Mouse (Mus musculus): ENCODE measurements around the gene Scd4. TPM values are rescaled to one million over a fixed set of nuclear protein-coding genes. Genes with fewer than 3 reads are reported as not detected.
"Not testable (repeated sequence)": the region's sequence is repeated elsewhere in the genome, so short reads cannot be mapped to it uniquely, and the experiment has no call there.

Scd4 gene
- polyA plus RNA-seq, 1 experiment from 2014 or later, result 0.04 TPM

DNA sequence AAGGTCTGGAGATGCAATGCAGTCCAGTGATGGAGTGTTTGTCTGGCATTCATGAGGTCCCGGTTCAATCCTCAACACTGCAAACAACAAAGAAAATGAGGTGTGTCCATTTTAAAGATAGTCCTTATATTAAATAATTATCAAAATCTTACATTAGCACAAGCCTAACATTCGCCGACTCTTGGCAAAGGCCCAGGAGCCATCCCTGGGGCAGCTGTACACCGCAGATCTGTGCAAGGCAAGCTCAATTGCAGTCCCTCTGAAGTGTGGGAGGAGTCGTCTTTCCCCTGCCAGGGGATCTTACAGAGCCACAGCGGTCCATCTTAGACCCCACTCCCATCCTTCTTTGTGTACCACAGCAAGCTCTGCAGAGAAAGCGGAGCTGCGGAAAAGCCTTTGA, 25.8 kb downstream of the Scd4 start:
- TF ChIP-seq CTCF (IDR thresholded peaks at IDR 0.05; ENCODE audit: low read depth), result no peak
- H3K27ac ChIP-seq (ENCODE audit: low read depth, low read length), result no peak overlapping the region

DNA sequence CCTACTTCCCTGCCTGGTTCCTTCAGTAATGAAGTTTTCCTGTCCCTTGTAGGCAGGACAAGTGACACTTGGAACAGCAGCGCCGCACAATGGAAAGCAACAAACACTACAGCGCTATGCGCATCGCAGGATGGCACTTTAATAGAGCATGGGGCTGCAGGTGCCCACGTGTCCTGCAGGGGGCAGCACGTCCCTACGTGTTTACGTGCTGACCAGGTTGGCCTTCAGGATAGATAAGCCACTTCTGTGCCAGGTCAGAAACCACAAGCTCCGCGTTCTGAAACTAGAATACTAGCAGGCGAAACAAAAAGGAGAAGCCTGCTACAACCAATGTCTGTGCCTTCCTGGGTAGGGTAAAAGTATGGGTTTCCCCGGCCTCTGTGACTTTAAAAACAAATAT, 30.6 kb downstream of the Scd4 start:
- 18% methylated on average over 13 of the region's 13 CpGs for WGBS
- H3K4me2 ChIP-seq (replicated peaks; ENCODE audit: low read depth), result no peak overlapping the region
- H3K9ac ChIP-seq (ENCODE audit: low read depth, low read length), result no peak overlapping the region
- no peaks in the 10 kb centered on the region for H3K36me3 ChIP-seq (ENCODE audit: control insufficient read depth, insufficient read depth)
- peak; percentile 97 for TF ChIP-seq CTCF (IDR thresholded peaks at IDR 0.05; ENCODE audit: low read depth)
- peak; percentile 60; the same call in 1 of the 2 replicates for ATAC-seq
- no peak overlapping the region for H3K4me3 ChIP-seq (ENCODE audit: low read depth, low read length)
- no peaks in the 10 kb centered on the region for H3K4me1 ChIP-seq (replicated peaks; ENCODE audit: control insufficient read depth, insufficient read depth, low read length)
- no peaks in the 10 kb centered on the region for H3K9me3 ChIP-seq (ENCODE audit: control insufficient read depth)
- no peak overlapping the region for H3K27ac ChIP-seq (ENCODE audit: low read depth, low read length)
- no peaks in the 10 kb centered on the region for H3K27me3 ChIP-seq (replicated peaks; ENCODE audit: control insufficient read depth, insufficient read depth, low read length)

More for the DNA sequence above, 25.8 kb downstream of the Scd4 start:
- no peaks in the 10 kb centered on the region for H3K4me1 ChIP-seq (replicated peaks; ENCODE audit: control insufficient read depth, insufficient read depth, low read length)
- 59% methylated on average over 8 of the region's 8 CpGs for WGBS
- no peaks in the 10 kb centered on the region for H3K36me3 ChIP-seq (ENCODE audit: control insufficient read depth, insufficient read depth)
- no peak overlapping the region for H3K9ac ChIP-seq (ENCODE audit: low read depth, low read length)
- no peak overlapping the region for H3K4me2 ChIP-seq (replicated peaks; ENCODE audit: low read depth)
- H3K4me3 ChIP-seq (ENCODE audit: low read depth, low read length), result no peak overlapping the region
- no peaks in the 10 kb centered on the region for H3K9me3 ChIP-seq (ENCODE audit: control insufficient read depth)
- H3K27me3 ChIP-seq (replicated peaks; ENCODE audit: control insufficient read depth, insufficient read depth, low read length), result no peaks in the 10 kb centered on the region
- ATAC-seq, result no peak

DNA sequence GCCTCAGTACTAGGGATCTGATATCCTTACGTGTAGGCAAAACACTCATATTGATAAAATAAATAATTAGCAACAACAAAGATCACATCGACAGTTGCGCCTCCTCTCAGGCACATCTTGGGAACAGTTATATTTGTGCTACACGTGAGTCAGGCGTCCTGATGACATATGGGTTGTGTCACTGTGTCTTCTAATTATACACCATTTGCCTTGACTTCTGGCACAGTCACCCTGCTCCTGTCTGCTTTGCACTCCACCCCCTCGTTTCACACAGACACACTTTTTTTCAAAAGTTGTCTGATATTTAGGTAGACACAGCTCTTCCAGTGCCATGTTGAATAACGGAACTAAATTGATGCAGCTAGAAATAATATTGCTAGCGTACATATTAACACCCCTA, 31.1 kb downstream of the Scd4 start:
- no peak for TF ChIP-seq CTCF (IDR thresholded peaks at IDR 0.05; ENCODE audit: low read depth)
- Histone ChIP-seq H3K27ac (ENCODE audit: low read depth, low read length) (no peak overlapping the region), H3K36me3 (ENCODE audit: control insufficient read depth, insufficient read depth) (no peaks in the 10 kb centered on the region), H3K27me3 (replicated peaks; ENCODE audit: control insufficient read depth, insufficient read depth, low read length) (no peaks in the 10 kb centered on the region), H3K9me3 (ENCODE audit: control insufficient read depth) (no peaks in the 10 kb centered on the region), H3K4me3 (ENCODE audit: low read depth, low read length) (no peak overlapping the region), H3K4me1 (replicated peaks; ENCODE audit: control insufficient read depth, insufficient read depth, low read length) (no peaks in the 10 kb centered on the region), H3K9ac (ENCODE audit: low read depth, low read length) (no peak overlapping the region), H3K4me2 (replicated peaks; ENCODE audit: low read depth) (no peak overlapping the region)
- WGBS, result 75% methylated on average over 8 of the region's 8 CpGs
- ATAC-seq, result no peak

DNA sequence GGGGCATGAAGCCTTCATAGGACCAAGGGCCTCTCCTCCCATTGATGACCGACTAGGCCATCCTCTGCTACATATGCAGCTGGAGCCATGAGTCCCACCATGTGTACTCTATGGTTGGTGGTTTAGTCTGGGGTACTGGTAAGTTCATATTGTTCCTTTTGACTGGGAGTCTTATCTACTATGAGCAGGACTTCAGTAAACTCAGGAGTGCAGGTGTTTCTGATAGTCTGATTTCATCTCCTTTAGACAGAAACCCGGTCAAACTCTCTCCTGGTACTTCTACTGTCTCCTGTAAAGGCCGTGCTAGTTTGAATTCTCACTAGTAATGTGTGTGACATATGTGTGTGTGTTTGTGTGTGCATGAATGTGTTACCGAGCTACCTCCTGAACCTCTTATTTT, 32.8 kb downstream of the Scd4 start:
- no peaks in the 10 kb centered on the region for H3K4me1 ChIP-seq (replicated peaks; ENCODE audit: control insufficient read depth, insufficient read depth, low read length)
- no peak overlapping the region for H3K27ac ChIP-seq (ENCODE audit: low read depth, low read length)
- no peak overlapping the region for H3K4me2 ChIP-seq (replicated peaks; ENCODE audit: low read depth)
- WGBS, result 82% methylated on average over 4 of the region's 4 CpGs
- TF ChIP-seq CTCF (IDR thresholded peaks at IDR 0.05; ENCODE audit: low read depth), result no peak
- H3K9me3 ChIP-seq (ENCODE audit: control insufficient read depth), result no peaks in the 10 kb centered on the region
- no peaks in the 10 kb centered on the region for H3K36me3 ChIP-seq (ENCODE audit: control insufficient read depth, insufficient read depth)
- ATAC-seq, result no peak
- H3K9ac ChIP-seq (ENCODE audit: low read depth, low read length), result no peak overlapping the region
- no peak overlapping the region for H3K4me3 ChIP-seq (ENCODE audit: low read depth, low read length)
- H3K27me3 ChIP-seq (replicated peaks; ENCODE audit: control insufficient read depth, insufficient read depth, low read length), result no peaks in the 10 kb centered on the region

DNA sequence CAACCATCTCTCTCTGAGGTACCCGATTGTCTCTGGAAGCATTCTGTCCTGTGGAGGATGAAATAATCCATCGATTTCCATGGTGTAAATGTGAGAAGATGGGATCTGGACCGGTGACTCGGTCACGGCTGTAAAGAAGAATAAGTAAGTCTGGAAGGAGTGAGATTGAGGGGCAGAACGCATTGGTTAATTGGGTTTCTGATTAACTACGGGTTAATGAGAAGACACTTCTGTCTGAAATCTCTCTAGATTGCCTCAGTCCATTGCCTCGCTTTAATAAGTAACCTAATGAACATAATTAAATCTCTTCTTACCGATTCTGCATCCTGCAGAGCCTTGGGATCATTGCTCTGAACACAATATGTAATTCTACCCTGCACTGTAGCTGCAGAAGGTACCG, 34.2 kb downstream of the Scd4 start:
- not testable (repeated sequence) for H3K4me2 ChIP-seq (replicated peaks; ENCODE audit: low read depth); ATAC-seq; H3K9ac ChIP-seq (ENCODE audit: low read depth, low read length); H3K9me3 ChIP-seq (ENCODE audit: control insufficient read depth); H3K27ac ChIP-seq (ENCODE audit: low read depth, low read length); H3K27me3 ChIP-seq (replicated peaks; ENCODE audit: control insufficient read depth, insufficient read depth, low read length); H3K4me3 ChIP-seq (ENCODE audit: low read depth, low read length); H3K36me3 ChIP-seq (ENCODE audit: control insufficient read depth, insufficient read depth); H3K4me1 ChIP-seq (replicated peaks; ENCODE audit: control insufficient read depth, insufficient read depth, low read length)
- 61% methylated on average over 10 of the region's 10 CpGs for WGBS

- no peaks in the 10 kb centered on the region for H3K9me3 ChIP-seq (ENCODE audit: control insufficient read depth)
- H3K4me1 ChIP-seq (replicated peaks; ENCODE audit: control insufficient read depth, insufficient read depth, low read length), result no peaks in the 10 kb centered on the region
- H3K4me3 ChIP-seq (ENCODE audit: low read depth, low read length), result no peak overlapping the region
- H3K9ac ChIP-seq (ENCODE audit: low read depth, low read length), result no peak overlapping the region
- no peaks in the 10 kb centered on the region for H3K27me3 ChIP-seq (replicated peaks; ENCODE audit: control insufficient read depth, insufficient read depth, low read length)
- 78% methylated on average over 8 of the region's 8 CpGs for WGBS
- no peak for ATAC-seq
- TF ChIP-seq CTCF (IDR thresholded peaks at IDR 0.05; ENCODE audit: low read depth), result no peak
- H3K36me3 ChIP-seq (ENCODE audit: control insufficient read depth, insufficient read depth), result no peaks in the 10 kb centered on the region
- H3K4me2 ChIP-seq (replicated peaks; ENCODE audit: low read depth), result no peak overlapping the region
- H3K27ac ChIP-seq (ENCODE audit: low read depth, low read length), result no peak overlapping the region
These were observed 36.5 kb downstream of the Scd4 start for GRCm38 (mm10) chr19:44369371-44369770.

DNA sequence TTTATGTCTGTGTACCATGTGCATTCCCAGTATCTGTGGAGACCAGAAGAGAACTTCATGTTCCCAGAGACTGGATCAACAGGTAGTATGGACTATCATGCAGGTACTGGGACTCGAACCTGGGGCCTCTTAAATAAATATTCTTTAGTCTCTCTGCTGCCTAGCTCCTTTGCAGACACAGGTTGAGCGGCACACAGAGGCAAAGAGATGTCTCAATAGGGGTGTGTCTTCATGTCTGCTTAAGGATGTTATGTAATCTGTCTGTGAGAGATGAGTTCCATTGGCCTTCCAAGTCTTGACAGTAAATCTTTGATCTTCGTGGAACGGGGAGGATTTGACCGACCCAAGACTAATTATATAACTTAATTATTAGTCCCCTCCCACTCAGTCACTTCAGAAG, 37.3 kb downstream of the Scd4 start:
- 60% methylated on average over 5 of the region's 5 CpGs for WGBS
- H3K9me3 ChIP-seq (ENCODE audit: control insufficient read depth), result no peaks in the 10 kb centered on the region
- H3K27ac ChIP-seq (ENCODE audit: low read depth, low read length), result no peak overlapping the region
- no peak for TF ChIP-seq CTCF (IDR thresholded peaks at IDR 0.05; ENCODE audit: low read depth)
- no peaks in the 10 kb centered on the region for H3K27me3 ChIP-seq (replicated peaks; ENCODE audit: control insufficient read depth, insufficient read depth, low read length)
- H3K9ac ChIP-seq (ENCODE audit: low read depth, low read length), result no peak overlapping the region
- H3K4me2 ChIP-seq (replicated peaks; ENCODE audit: low read depth), result no peak overlapping the region
- no peak overlapping the region for H3K4me3 ChIP-seq (ENCODE audit: low read depth, low read length)
- no peaks in the 10 kb centered on the region for H3K4me1 ChIP-seq (replicated peaks; ENCODE audit: control insufficient read depth, insufficient read depth, low read length)
- no peaks in the 10 kb centered on the region for H3K36me3 ChIP-seq (ENCODE audit: control insufficient read depth, insufficient read depth)
- ATAC-seq, result no peak

Data from intestine, postnatal 0 days (tissue).